Mouse (Mus musculus) spleen, postnatal 10 days (tissue): ENCODE measurements around the gene Smarcd3.
A peak's percentile ranks its signal among the peaks of the same experiment; 100 is the strongest.
"Not testable (repeated sequence)": the region's sequence is repeated elsewhere in the genome, so short reads cannot be mapped to it uniquely, and the experiment has no call there.

Source experiments
- DNase-seq, 2 experiments: peaks; one replicate each; pipeline ENCODE4 v3.0.0; 2021 to 2022; ENCODE audit warnings: low spot score in 2 of 2

The Smarcd3 gene

DNA sequence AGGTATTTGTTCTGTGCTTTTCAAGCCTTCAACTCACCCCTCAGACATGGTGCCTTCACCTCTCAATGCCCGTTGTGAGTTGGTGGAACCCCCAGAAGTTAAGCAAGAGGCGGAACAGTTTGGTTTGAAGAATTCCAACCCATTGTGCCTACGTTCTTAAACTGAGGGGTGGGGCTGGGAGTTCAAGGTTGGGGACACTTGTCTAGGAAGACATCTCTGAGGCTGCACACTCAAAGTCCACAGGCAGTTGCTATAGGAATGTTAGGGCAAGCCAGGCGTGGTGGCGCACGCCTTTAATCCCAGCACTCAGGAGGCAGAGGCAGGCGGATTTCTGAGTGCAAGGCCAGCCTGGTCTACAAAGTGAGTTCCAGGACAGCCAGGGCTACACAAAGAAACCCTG, 68.9 kb downstream of the Smarcd3 start:
- not testable (repeated sequence) for DNase-seq

DNA sequence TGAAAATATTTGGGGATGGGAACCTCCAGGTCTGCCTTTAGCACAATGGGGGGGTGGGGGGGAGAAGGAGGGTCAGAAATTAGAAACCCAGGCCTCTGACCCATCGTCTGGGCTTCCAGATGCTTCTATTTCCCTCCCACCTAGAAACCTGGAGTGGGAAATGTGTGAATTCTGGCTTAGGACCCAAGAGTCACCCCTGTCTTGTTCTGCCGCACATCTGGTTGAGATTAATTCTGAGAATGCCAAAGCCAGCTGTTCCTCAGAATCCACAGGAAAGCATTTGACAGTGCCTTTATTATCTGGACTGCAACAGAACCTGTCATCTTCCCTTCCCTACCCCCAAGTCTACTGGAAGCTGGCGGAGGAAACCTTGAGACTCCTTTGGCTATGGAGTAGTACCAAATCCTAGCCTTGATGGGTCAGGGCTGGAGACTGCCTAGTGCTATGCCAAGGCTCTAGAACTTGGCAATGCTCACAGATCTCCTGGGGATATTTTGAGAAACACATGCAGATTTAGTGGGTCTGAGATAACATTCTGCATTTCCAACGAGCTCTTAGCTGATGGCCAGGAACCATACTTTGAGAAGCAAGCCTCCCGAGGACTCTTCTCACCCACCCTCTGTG, 70.5 kb downstream of the Smarcd3 start:
- DNase-seq: no peak

DNA sequence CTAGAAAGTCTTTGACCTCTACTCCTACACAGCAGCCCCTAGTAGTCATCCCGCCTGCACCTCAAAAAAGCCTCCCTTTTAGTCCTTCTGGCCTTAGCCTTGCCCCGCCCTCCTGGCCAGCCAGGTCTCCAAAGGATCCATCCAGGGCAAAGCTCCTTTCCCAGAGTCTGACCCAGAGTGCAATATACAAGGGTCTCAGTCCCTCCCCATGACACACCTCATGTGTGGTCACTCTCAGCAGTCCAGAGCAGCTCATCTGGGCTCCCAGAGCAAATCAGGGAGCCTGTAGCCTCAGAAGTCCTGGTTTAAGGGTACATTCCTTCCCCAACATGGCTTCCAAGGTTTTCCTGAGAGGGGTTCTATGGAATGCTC, 72.9 kb downstream of the Smarcd3 start:
- no peak for DNase-seq

DNA sequence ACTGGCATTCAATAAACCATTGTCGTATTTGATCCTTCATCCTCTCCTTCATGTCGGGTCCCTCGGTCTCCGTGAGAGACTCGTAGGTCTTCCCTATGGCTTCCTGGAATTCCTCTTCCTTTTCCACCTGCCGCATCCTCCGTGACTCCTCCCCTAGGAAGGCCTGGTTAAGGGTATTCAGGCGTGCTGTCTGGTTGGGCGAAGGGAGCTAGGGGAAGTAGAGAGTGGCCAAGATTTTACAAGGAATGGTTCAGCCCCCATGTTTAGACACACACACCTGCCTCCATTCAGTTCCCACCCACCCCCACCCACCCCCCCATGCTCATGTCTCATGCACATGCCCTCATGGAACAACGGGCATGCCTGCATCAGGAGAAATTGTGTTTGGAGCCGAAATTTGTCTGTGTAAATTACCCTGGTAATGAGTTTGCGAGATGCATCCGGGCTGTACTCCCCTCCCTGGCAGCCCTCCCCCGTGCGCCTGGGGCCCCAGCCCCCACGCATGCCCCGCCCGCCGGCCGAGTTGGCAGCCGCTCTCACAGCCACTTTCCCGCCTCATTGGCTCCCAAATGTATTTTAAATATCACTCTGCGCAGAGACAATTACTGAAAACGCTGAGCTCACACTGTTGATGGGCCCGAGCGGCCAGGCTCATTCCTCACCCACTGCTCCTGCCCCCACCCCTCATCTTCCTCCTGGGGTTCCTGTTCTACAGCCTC, 73.5 kb downstream of the Smarcd3 start:
- peak in 1 of 2 experiments; percentile 35 for DNase-seq

DNA sequence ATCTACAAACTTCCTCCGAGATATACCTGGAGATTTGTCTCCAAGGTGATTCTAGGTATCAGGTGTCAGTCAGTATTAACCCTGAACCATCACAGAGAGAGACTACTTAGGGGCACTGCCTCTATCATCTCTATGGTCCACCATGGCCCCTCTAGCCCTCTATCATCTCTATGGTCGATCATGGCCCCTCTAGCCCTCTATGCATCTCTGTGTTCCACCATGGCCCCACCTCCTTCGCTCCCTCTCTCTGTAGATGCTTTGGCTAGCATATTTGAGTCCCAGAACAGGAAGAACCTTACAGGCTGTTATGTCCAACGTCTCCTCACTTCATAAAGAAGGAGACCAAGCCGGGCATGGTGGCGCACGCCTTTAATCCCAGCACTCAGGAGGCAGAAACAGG, 81.6 kb downstream of the Smarcd3 start:
- DNase-seq: no peak

DNA sequence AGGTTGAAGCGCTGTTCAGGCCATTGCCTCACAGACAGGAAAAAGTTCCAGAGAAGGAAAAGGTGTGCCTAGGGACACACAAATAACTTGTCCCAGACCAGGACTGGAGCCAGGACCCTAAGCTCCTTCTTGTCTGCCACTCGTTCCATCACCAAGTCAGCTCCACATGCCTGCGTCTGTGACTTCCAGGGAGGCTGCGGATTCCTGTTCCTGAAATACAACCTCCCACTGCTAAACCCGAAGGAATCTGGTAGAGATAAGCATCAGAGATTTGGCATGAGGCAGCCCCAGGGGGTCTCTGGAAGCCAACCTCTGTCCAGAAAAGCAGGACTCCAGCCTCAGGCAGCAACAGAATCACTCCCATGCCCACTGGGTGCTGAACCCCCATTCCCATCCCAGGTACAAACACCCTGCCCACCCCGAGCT, 83.1 kb downstream of the Smarcd3 start:
- no peak for DNase-seq
